Mouse (Mus musculus): ENCODE results near the gene Tet3. TPM values are rescaled to one million over a fixed set of nuclear protein-coding genes. Genes with fewer than 3 reads are reported as not detected.

Gene Tet3
- total and polyA plus RNA-seq, 2 experiments from 2014 or later, result 27.7 to 49.4 TPM

- under 1% methylated on average over 62 of the region's 105 CpGs for WGBS
- peak; percentile 87 for ATAC-seq
- Histone ChIP-seq H3K4me2 (ENCODE audit: low read depth) (peak overlapping the region; percentile 95), H3K27me3 (ENCODE audit: insufficient read depth, low read length) (no peaks in the 10 kb centered on the region), H3K36me3 (ENCODE audit: insufficient read depth) (no peaks in the 10 kb centered on the region), H3K9me3 (ENCODE audit: low read length) (no peaks in the 10 kb centered on the region), H3K4me1 (ENCODE audit: insufficient read depth) (peaks cover 33% of the 10 kb centered on the region), H3K9ac (peak overlapping the region; percentile 87), H3K27ac (ENCODE audit: low read depth, low read length) (peak overlapping the region; percentile 95), H3K4me3 (ENCODE audit: low read depth, low read length) (peak overlapping the region; percentile 79)
- peak; percentile 87 for DNase-seq
- TF ChIP-seq CTCF (IDR thresholded peaks at IDR 0.05; ENCODE audit: low read depth), result peak; percentile 40
Measured at GRCm38 (mm10) chr6:83456131-83456983, 2.5 kb downstream of the Tet3 start.

- no peaks in the 10 kb centered on the region for H3K36me3 ChIP-seq (ENCODE audit: insufficient read depth)
- ATAC-seq, result peak; percentile 65
- 4% methylated on average over 24 of the region's 41 CpGs for WGBS
- DNase-seq, result peak; percentile 54
- peaks cover 40% of the 10 kb centered on the region for H3K4me1 ChIP-seq (ENCODE audit: insufficient read depth)
- H3K27me3 ChIP-seq (ENCODE audit: insufficient read depth, low read length), result no peaks in the 10 kb centered on the region
- peak overlapping the region; percentile 87 for H3K9ac ChIP-seq
- peak overlapping the region; percentile 79 for H3K4me3 ChIP-seq (ENCODE audit: low read depth, low read length)
- H3K4me2 ChIP-seq (ENCODE audit: low read depth), result peak overlapping the region; percentile 95
- peak overlapping the region; percentile 95 for H3K27ac ChIP-seq (ENCODE audit: low read depth, low read length)
- no peaks in the 10 kb centered on the region for H3K9me3 ChIP-seq (ENCODE audit: low read length)
- TF ChIP-seq CTCF (IDR thresholded peaks at IDR 0.05; ENCODE audit: low read depth), result no peak
Measured at GRCm38 (mm10) chr6:83455328-83456130, 3.4 kb downstream of the Tet3 start.

DNA sequence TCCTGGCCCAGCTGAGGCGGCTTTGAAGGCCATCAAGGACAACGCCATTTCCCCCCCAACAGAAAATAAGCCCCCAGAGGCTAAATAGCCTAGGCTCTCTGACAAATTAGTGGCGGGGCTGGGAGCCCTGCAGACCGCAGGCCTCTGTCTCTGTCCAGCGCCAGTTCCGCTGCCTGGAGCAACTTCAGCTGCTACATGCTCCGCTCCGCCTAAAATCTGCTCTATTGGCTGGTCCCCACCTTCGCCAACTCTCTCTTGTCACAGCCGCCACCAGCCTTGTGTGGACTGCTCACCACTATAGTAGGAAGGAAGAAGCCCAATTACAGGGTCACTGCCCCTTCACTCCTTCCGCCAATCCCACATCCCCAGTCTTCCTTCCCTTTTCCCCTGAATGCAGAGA is 5.2 kb downstream of the Tet3 start:
- Histone ChIP-seq H3K27ac (ENCODE audit: low read depth, low read length) (no peak overlapping the region), H3K36me3 (ENCODE audit: insufficient read depth) (0 out of 2 replicates have a peak, but pooled peaks cover 3% of the 10 kb centered on the region), H3K4me3 (ENCODE audit: low read depth, low read length) (peak overlapping the region; percentile 79), H3K9ac (peak overlapping the region; percentile 87), H3K9me3 (ENCODE audit: low read length) (no peaks in the 10 kb centered on the region), H3K4me2 (ENCODE audit: low read depth) (peak overlapping the region; percentile 95), H3K27me3 (ENCODE audit: insufficient read depth, low read length) (no peaks in the 10 kb centered on the region), H3K4me1 (ENCODE audit: insufficient read depth) (peaks cover 40% of the 10 kb centered on the region)
- TF ChIP-seq CTCF (IDR thresholded peaks at IDR 0.05; ENCODE audit: low read depth), result no peak
- WGBS, result 29% methylated on average over 11 of the region's 11 CpGs
- no peak for DNase-seq
- ATAC-seq, result no peak

DNA sequence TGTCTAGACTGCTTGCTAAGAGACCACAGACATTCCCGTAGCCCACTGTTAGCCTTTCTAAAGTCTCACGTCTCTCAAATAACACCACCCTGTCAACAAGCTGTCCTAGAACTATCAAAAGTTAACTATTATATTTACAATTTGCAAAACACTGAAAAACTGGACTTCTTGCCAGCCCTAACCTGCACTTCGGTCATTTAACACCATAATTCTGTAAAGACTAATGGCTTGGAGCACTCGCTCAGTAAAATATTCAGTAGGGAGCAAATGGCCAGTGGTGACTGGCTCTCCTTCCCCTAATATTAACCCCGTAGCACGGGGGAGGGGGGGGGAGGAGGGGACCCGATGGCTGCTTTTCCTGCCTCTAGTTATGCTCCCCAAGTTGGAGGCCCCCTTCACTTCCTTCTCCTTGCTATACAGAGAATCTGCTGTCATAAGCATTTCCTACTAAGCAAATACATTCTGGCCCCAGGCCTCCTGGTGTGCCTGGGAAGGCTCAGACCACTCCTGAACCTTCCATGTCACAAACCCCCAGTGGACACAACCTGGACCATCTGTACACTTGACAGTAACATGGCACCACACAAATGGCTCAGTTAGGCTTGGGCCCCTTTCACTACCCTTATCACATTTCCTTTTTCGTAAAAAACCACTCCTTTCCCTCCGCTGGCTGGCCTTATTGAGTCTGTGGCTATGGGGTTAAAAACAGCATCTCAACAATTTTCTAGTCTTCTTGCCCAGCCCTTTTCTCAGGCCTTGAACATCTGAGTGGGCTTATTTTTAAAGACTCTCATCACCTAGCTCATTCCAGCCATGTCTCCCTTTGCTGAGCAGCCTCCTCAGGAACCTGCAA is 8.2 kb downstream of the Tet3 start:
- DNase-seq, result no peak
- Histone ChIP-seq H3K27ac (ENCODE audit: low read depth, low read length) (no peak overlapping the region), H3K9me3 (ENCODE audit: low read length) (no peaks in the 10 kb centered on the region), H3K27me3 (ENCODE audit: insufficient read depth, low read length) (no peaks in the 10 kb centered on the region), H3K36me3 (ENCODE audit: insufficient read depth) (peaks cover 14% of the 10 kb centered on the region; the same call in 1 of the 2 replicates), H3K9ac (0 out of 2 replicates have a peak overlapping the region, but pooled peaks have one; percentile 10), H3K4me1 (ENCODE audit: insufficient read depth) (peaks cover 40% of the 10 kb centered on the region), H3K4me3 (ENCODE audit: low read depth, low read length) (no peak overlapping the region), H3K4me2 (ENCODE audit: low read depth) (no peak overlapping the region)
- 79% methylated on average over 9 of the region's 9 CpGs for WGBS
- TF ChIP-seq CTCF (IDR thresholded peaks at IDR 0.05; ENCODE audit: low read depth), result no peak
- ATAC-seq, result no peak

- H3K9me3 ChIP-seq (ENCODE audit: low read length), result no peaks in the 10 kb centered on the region
- H3K4me3 ChIP-seq (ENCODE audit: low read depth, low read length), result no peak overlapping the region
- no peak overlapping the region for H3K27ac ChIP-seq (ENCODE audit: low read depth, low read length)
- peaks cover 31% of the 10 kb centered on the region for H3K4me1 ChIP-seq (ENCODE audit: insufficient read depth)
- DNase-seq, result no peak
- no peak for ATAC-seq
- 78% methylated on average over 3 of the region's 3 CpGs for WGBS
- TF ChIP-seq CTCF (IDR thresholded peaks at IDR 0.05; ENCODE audit: low read depth), result no peak
- H3K9ac ChIP-seq, result no peak overlapping the region
- H3K36me3 ChIP-seq (ENCODE audit: insufficient read depth), result peaks cover 14% of the 10 kb centered on the region
- no peak overlapping the region for H3K4me2 ChIP-seq (ENCODE audit: low read depth)
- no peaks in the 10 kb centered on the region for H3K27me3 ChIP-seq (ENCODE audit: insufficient read depth, low read length)
Measured at GRCm38 (mm10) chr6:83449440-83449839, 9.4 kb downstream of the Tet3 start.

DNA sequence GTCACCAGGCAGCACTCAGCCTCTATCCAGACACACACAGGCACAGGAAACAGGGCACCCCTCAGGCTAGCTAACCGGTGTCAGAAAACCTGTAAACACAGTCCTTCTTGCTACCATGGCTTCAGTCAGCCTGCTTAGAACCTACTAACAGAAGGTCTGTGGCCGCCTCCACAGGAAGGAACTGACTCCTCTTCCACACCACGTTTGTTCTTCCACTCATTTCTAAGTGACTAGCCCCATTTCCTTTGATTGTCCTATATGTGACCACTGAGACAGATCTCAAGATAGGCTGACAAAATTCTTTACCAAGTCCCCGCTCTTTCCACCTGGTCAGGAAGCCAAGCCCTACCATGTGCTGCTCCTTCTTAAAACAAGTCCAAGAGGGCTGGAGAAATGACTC is 10.0 kb downstream of the Tet3 start:
- Histone ChIP-seq H3K36me3 (ENCODE audit: insufficient read depth) (peaks cover 14% of the 10 kb centered on the region), H3K27me3 (ENCODE audit: insufficient read depth, low read length) (no peaks in the 10 kb centered on the region), H3K4me2 (ENCODE audit: low read depth) (no peak overlapping the region), H3K9me3 (ENCODE audit: low read length) (no peaks in the 10 kb centered on the region), H3K27ac (ENCODE audit: low read depth, low read length) (no peak overlapping the region), H3K4me1 (ENCODE audit: insufficient read depth) (peaks cover 28% of the 10 kb centered on the region), H3K4me3 (ENCODE audit: low read depth, low read length) (no peak overlapping the region), H3K9ac (no peak overlapping the region)
- 85% methylated on average over 4 of the region's 4 CpGs for WGBS
- no peak for DNase-seq
- TF ChIP-seq CTCF (IDR thresholded peaks at IDR 0.05; ENCODE audit: low read depth), result no peak
- ATAC-seq, result no peak

Measured in forebrain, postnatal 0 days (tissue).